In the genomic region with DNA sequence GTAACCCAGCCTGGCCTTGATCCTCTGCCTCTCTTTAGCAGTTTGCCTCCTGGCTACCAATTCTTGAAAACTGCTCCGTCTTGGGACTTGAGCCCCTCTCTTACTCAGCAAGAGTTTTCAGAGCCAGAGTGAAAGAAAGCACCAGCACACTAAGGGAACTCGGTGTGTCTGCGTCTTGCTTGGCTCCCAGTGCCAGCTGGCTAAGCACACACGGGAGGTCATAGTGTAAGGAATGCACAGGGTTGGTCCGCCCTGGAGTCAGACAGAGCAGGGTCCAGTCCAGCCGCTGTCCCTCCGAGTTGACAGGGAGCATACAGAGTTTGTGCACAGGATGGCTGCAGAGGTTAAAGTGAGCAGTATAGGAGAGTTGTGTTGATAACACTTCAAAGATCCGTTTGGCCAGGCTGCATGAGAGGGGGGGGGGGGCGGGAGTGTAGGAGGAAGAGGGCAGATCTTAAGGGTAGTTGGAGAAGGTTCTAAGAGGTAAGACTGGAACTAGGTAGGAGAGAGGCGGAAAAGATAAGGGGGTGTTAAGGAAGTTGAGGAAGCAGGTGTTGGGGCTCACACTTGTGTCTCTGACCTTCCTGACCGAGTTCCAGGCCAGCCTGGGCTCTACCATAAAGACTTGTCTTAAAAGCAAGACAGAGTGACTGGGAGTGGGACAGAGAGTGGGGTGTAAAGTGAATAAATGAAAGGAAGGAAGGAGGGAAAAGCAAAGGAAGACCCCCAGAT, we compare ENCODE assay signal across 8 mouse cellular contexts. TPM values are rescaled to one million over a fixed set of nuclear protein-coding genes. Genes with fewer than 3 reads are reported as not detected.
A peak's percentile ranks its signal among the peaks of the same experiment; 100 is the strongest.
DNase-seq lines count a peak whose midpoint lies in the region; ATAC-seq lines count a peak whose summit lies in the region.

No protein-coding gene starts in this region.

- no peaks in the 10 kb centered on the region for H3K27me3 ChIP-seq in kidney, embryonic 14.5 days (ENCODE audit: control insufficient read depth, insufficient read depth, low read length)

- ATAC-seq in kidney, embryonic 14.5 days (ENCODE audit: low FRiP score, low TSS enrichment) = no peak

- no peaks in the 10 kb centered on the region for H3K9me3 ChIP-seq in kidney, embryonic 14.5 days (ENCODE audit: control insufficient read depth, low read length)

- WGBS in kidney, embryonic 14.5 days = 26% methylated on average over 10 of the region's 11 CpGs

- H3K36me3 ChIP-seq in kidney, embryonic 14.5 days (ENCODE audit: control insufficient read depth, insufficient read depth, low read length) = peaks cover 13% of the 10 kb centered on the region

- H3K27ac ChIP-seq in kidney, embryonic 14.5 days (ENCODE audit: low read depth, low read length) = peak overlapping the region; percentile 61; the same call in 1 of the 2 replicates

- intact Hi-C loops in gastrocnemius, postnatal 36 days (cut with DNase I) = no loop called here

- H3K9ac ChIP-seq in kidney, embryonic 14.5 days (ENCODE audit: low read depth, low read length) = no peak overlapping the region; the same call in 1 of the 2 replicates

- H3K4me1 ChIP-seq in kidney, embryonic 14.5 days (ENCODE audit: control insufficient read depth, insufficient read depth, low read length) = peaks cover 42% of the 10 kb centered on the region

- no peak overlapping the region for H3K4me3 ChIP-seq in kidney, embryonic 14.5 days (ENCODE audit: low read length)

- peak; percentile 56 for DNase-seq in urinary bladder, postnatal 14 days (ENCODE audit: low spot score)
- no peak for DNase-seq in urinary bladder, postnatal 10 days (ENCODE audit: low spot score)
- DNase-seq in gastrocnemius, postnatal 36 days = peak; percentile 47 to 60
- peak; percentile 37 to 68 for DNase-seq in lung, postnatal 4 days
- no peak for DNase-seq in natural killer cell, adult 2 months (ENCODE audit: low spot score in 2 of 2)
- DNase-seq in spleen, adult 12 weeks (ENCODE audit: low spot score) = no peak
- no peak for DNase-seq in layer of hippocampus, adult 11-12 months (ENCODE audit: low spot score)

- 0 out of 2 replicates have a peak overlapping the region, but pooled peaks have one; percentile 11 for H3K4me2 ChIP-seq in kidney, embryonic 14.5 days (replicated peaks; ENCODE audit: low read depth, low read length)

RNA-seq across cellular contexts. Expression of gene Fam160b1, which starts 4.6 kb away (rescaled TPM):
- total RNA-seq in gastrocnemius, postnatal 36 days (2021) = 10 to 100 TPM in 1 of 2 experiments, 1 to 10 TPM in 1; 9.6 to 11.8 TPM
- 13.5 and 18.1 TPM in 2 replicates for polyA plus RNA-seq in kidney, embryonic 14.5 days (2014; fragmentation: Nextera tagmentation; extraction: Ambion mirVana)

RNA-seq across cellular contexts. Expression of gene Ablim1, which starts 50.4 kb away (rescaled TPM):
- 10 to 100 TPM; 36.3 to 52.0 TPM for total RNA-seq in gastrocnemius, postnatal 36 days (2021)
- 21.0 and 36.0 TPM in 2 replicates for polyA plus RNA-seq in kidney, embryonic 14.5 days (2014; fragmentation: Nextera tagmentation; extraction: Ambion mirVana)

Comparison
In these comparisons a context has a peak if more than half of its experiments do, and no peak if none do; other contexts are left out.
1. DNase-seq: peak in urinary bladder, postnatal 14 days (single experiment), gastrocnemius, postnatal 36 days (2 of 2) and lung, postnatal 4 days (2 of 2); none in urinary bladder, postnatal 10 days (single experiment), natural killer cell, adult 2 months (0 of 2), spleen, adult 12 weeks (single experiment) and layer of hippocampus, adult 11-12 months (single experiment).